Mouse (Mus musculus) neural tube, embryonic 14.5 days (tissue): Measurements from ENCODE around the gene Abcg1. TPM values are rescaled to one million over a fixed set of nuclear protein-coding genes. Genes with fewer than 3 reads are reported as not detected.
A peak's percentile ranks its signal among the peaks of the same experiment; 100 is the strongest.

Experiments
- ATAC-seq: fragments of 200-750 bp; cut with Nextera tagmentation; 2 replicates; pipeline ENCODE4 v1.8.0; 2017; ENCODE audit warnings: low read depth, mild to moderate bottlenecking, moderate TSS enrichment, moderate library complexity
- H3K27ac ChIP-seq: fragments of 300-500 bp; sonication (generic); 2 replicates; pipeline ENCODE4 v1.5.1; 2014; ENCODE audit warnings: low read depth, mild to moderate bottlenecking, control low read depth, low read length, moderate library complexity, mixed read lengths
- H3K27me3 ChIP-seq: fragments of 300-500 bp; sonication (generic); 2 replicates; pipeline ENCODE4 v1.6.1; 2014; ENCODE audit warnings: low read length; ENCODE audit not compliant: control insufficient read depth, insufficient read depth
- H3K36me3 ChIP-seq: fragments of 300-500 bp; sonication (generic); 2 replicates; pipeline ENCODE4 v1.6.1; 2014; ENCODE audit warnings: low read length, mixed read lengths; ENCODE audit not compliant: control insufficient read depth, insufficient read depth
- H3K4me1 ChIP-seq: fragments of 300-500 bp; sonication (generic); 2 replicates; pipeline ENCODE4 v1.6.1; 2014; ENCODE audit warnings: low read length; ENCODE audit not compliant: control insufficient read depth, insufficient read depth
- H3K4me2 ChIP-seq: fragments of 300-500 bp; sonication (generic); 2 replicates; pipeline ENCODE4 v1.6.1; 2014; ENCODE audit warnings: mild to moderate bottlenecking, low read depth, low read length, control low read depth
- H3K4me3 ChIP-seq: fragments of 300-500 bp; sonication (generic); 2 replicates; pipeline ENCODE4 v1.5.1; 2014; ENCODE audit warnings: low read depth, low read length, control low read depth, mixed read lengths
- H3K9ac ChIP-seq: fragments of 300-500 bp; sonication (generic); replicated peaks from 2 replicates; pipeline ENCODE4 v1.6.1; 2014; ENCODE audit warnings: low read depth, mild to moderate bottlenecking, control low read depth, low read length, mixed read lengths
- H3K9me3 ChIP-seq: fragments of 300-500 bp; sonication (generic); 2 replicates; pipeline ENCODE4 v1.6.1; 2016; ENCODE audit warnings: low read length; ENCODE audit not compliant: control insufficient read depth
- WGBS: fragments of 180-500 bp; shearing (Covaris S2); extraction: QIAGEN DNeasy Blood & Tissue Kit; methylation state at CpG from one replicate; pipeline ENCODE4 v1.1.7; 2014; 5-methylcytosine and 5-hydroxymethylcytosine counted together
- polyA plus RNA-seq: library from polyadenylated mRNA; unstranded; fragments of >200 nt; fragmentation: Nextera tagmentation; extraction: Ambion mirVana; gene quantifications from 2 replicates; pipeline ENCODE4 v1.2.1, GENCODE M21; 2014

Abcg1 gene
- polyA plus RNA-seq, 1 experiment from 2014 or later, result 20.5 TPM

DNA sequence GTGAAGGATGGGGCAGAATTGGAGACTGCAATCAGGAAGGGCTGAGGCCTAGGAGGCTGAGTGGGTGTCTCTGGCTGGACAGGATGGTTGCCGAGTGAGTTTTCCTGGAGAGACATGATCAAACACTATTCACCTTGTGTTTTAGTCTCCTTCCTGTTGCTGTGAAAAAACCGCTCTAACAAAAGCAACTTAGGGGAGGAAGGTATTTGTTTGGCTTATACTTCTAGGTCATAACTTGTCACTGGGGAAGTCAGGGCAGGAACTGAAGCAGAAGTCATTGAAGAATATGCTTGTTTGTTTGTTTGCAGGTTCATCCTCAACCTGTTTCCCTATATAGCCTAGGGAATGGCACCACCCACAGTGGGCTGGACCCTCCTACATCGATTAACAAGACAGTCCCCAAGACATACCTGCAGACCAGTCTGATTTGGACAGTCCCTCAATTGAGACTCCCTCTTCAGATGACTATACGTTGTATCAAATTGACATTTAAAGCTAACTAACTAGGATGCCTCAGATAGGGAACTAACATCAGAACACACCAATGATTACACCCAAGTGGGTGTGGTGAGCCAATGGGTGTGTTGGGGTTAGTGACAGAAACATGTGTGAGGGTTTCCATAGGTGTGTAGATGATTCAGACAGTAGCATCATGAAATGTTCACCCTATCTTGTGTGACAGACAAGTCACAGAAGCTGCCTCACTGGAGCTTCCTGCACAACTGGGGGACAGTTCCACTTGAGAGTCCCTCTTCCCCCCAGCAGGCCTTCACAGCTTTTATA is 25.0 kb downstream of the Abcg1 start:
- 91% methylated on average over 4 of the region's 4 CpGs for WGBS
- no peak for ATAC-seq

DNA sequence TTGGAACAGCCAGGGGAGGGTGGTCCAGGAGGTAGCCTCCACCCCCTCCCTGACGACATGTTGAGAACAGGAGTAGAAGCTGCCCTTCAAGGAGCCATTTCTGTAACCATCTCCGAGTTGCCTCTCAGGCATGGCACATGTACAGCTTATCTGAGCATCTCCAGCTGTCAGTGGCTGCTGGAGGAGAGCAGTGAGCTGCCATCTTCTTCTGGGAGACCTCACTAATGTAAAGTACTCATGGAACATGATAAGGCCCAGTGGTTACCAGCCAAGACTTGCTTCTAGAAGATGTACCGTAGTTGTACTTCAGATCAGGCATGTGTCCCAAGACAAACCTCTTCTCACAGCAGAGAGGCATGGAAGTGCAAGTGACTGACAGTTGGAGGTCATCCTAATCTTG is 28.0 kb downstream of the Abcg1 start:
- Histone ChIP-seq H3K4me1 (peaks cover 20% of the 10 kb centered on the region), H3K27me3 (no peaks in the 10 kb centered on the region), H3K36me3 (no peaks in the 10 kb centered on the region), H3K4me3 (no peak overlapping the region), H3K4me2 (no peak overlapping the region), H3K27ac (no peak overlapping the region), H3K9ac (no peak overlapping the region), H3K9me3 (no peaks in the 10 kb centered on the region)
- WGBS, result 80% methylated on average over 3 of the region's 3 CpGs
- ATAC-seq, result no peak

More for the DNA sequence above, 25.0 kb downstream of the Abcg1 start:
- Histone ChIP-seq H3K4me1 (0 out of 2 replicates have a peak, but pooled peaks cover 5% of the 10 kb centered on the region), H3K9ac (no peak overlapping the region), H3K36me3 (no peaks in the 10 kb centered on the region), H3K4me2 (no peak overlapping the region), H3K27ac (no peak overlapping the region), H3K4me3 (no peak overlapping the region), H3K9me3 (no peaks in the 10 kb centered on the region), H3K27me3 (no peaks in the 10 kb centered on the region)

DNA sequence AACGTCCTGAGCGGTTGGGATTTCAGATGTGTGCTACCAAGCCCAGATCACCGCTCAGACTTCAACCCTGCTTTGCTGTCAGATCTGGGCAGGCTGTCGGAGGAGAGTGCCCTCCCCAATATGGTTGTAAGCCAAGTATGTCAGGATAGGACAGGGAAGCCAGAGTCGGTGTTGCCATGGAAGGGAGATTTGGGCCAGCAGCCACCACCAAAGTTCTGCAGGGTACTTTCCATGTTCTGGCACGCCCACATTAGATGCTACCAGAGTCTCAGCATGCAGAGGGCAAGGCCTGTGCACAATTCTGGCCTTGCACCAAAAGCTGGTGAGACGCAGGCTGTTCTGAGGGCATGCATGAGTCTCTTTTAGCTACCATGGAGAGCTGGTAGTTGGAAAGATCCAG is 28.7 kb downstream of the Abcg1 start:
- H3K4me2 ChIP-seq, result no peak overlapping the region
- no peak overlapping the region for H3K4me3 ChIP-seq
- WGBS, result 91% methylated on average over 7 of the region's 7 CpGs
- no peak overlapping the region for H3K9ac ChIP-seq
- H3K36me3 ChIP-seq, result no peaks in the 10 kb centered on the region
- ATAC-seq, result no peak
- no peaks in the 10 kb centered on the region for H3K27me3 ChIP-seq
- H3K4me1 ChIP-seq, result peaks cover 23% of the 10 kb centered on the region
- no peaks in the 10 kb centered on the region for H3K9me3 ChIP-seq
- no peak overlapping the region for H3K27ac ChIP-seq

GRCm38 (mm10) chr17:31088711-31089110 is 31.2 kb downstream of the Abcg1 start:
- Histone ChIP-seq H3K4me2 (no peak overlapping the region), H3K36me3 (no peaks in the 10 kb centered on the region), H3K27ac (no peak overlapping the region), H3K4me1 (peaks cover 26% of the 10 kb centered on the region), H3K9me3 (no peaks in the 10 kb centered on the region), H3K9ac (no peak overlapping the region), H3K4me3 (no peak overlapping the region), H3K27me3 (no peaks in the 10 kb centered on the region)
- WGBS, result 56% methylated on average over 5 of the region's 5 CpGs
- no peak for ATAC-seq

DNA sequence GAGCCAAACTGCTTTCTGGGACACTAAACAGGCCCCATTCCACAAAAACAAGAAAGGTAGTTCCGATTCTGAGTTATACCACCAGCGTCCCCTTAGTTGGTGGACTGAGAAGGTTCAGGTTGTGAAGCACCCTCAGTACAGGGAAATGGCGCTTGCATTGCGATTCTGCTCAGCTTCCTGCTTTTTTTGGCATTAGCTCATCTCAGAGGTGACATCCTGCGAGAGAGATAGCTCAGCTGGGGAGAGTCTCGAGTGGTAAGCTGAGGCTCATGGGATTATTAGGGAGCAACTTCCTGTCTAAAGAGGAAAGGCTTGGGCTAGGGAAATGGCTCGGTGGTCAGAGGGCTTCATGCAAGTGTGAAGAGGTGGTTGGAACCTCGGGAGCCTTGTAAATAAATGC is 32.4 kb downstream of the Abcg1 start:
- no peak overlapping the region for H3K4me3 ChIP-seq
- no peaks in the 10 kb centered on the region for H3K36me3 ChIP-seq
- ATAC-seq, result no peak
- H3K4me1 ChIP-seq, result peaks cover 26% of the 10 kb centered on the region
- no peak overlapping the region for H3K27ac ChIP-seq
- H3K27me3 ChIP-seq, result no peaks in the 10 kb centered on the region
- WGBS, result 76% methylated on average over 8 of the region's 8 CpGs
- H3K9ac ChIP-seq, result no peak overlapping the region
- no peaks in the 10 kb centered on the region for H3K9me3 ChIP-seq
- H3K4me2 ChIP-seq, result no peak overlapping the region

GRCm38 (mm10) chr17:31091023-31091735 is 33.7 kb downstream of the Abcg1 start:
- H3K4me2 ChIP-seq, result no peak overlapping the region
- WGBS, result 46% methylated on average over 13 of the region's 13 CpGs

GRCm38 (mm10) chr17:31094781-31095180 is 37.3 kb downstream of the Abcg1 start:
- no peak overlapping the region for H3K9ac ChIP-seq
- no peak overlapping the region for H3K4me2 ChIP-seq
- H3K9me3 ChIP-seq, result no peaks in the 10 kb centered on the region
- H3K27me3 ChIP-seq, result no peaks in the 10 kb centered on the region
- 40% methylated on average over 5 of the region's 5 CpGs for WGBS
- H3K27ac ChIP-seq, result no peak overlapping the region
- no peaks in the 10 kb centered on the region for H3K36me3 ChIP-seq
- H3K4me1 ChIP-seq, result peaks cover 10% of the 10 kb centered on the region
- H3K4me3 ChIP-seq, result no peak overlapping the region
- no peak for ATAC-seq

More at GRCm38 (mm10) chr17:31091023-31091735, 33.7 kb downstream of the Abcg1 start:
- H3K27ac ChIP-seq, result no peak overlapping the region
- peaks cover 26% of the 10 kb centered on the region for H3K4me1 ChIP-seq
- no peak overlapping the region for H3K9ac ChIP-seq
- H3K27me3 ChIP-seq, result no peaks in the 10 kb centered on the region
- H3K36me3 ChIP-seq, result no peaks in the 10 kb centered on the region
- no peaks in the 10 kb centered on the region for H3K9me3 ChIP-seq
- 0 out of 2 replicates have a peak, but pooled peaks have one; percentile 10 for ATAC-seq
- H3K4me3 ChIP-seq, result no peak overlapping the region

DNA sequence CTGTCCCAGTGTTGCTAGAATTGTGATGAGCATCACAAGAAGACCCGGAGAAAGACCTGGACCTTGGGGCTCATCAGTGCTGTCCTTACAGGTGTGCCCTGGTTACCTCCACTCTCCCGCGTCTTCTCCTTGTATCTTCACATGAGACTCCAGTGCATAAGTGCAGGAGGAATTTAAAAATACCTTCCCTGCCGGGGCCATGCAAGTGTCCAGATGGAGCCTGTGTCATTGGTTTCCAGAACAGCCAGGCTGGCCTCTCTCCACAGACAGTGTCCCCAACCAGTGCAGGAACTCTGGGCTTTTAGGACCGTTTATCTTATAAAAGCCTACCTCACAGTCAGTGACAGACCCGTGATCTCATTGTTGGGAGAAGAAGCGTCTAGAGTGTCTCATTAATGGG is 38.1 kb downstream of the Abcg1 start:
- Histone ChIP-seq H3K9ac (no peak overlapping the region), H3K4me1 (peaks cover 5% of the 10 kb centered on the region), H3K4me2 (no peak overlapping the region), H3K9me3 (no peaks in the 10 kb centered on the region), H3K27me3 (no peaks in the 10 kb centered on the region), H3K4me3 (no peak overlapping the region), H3K36me3 (no peaks in the 10 kb centered on the region), H3K27ac (no peak overlapping the region)
- WGBS, result 83% methylated on average over 7 of the region's 7 CpGs
- no peak for ATAC-seq

DNA sequence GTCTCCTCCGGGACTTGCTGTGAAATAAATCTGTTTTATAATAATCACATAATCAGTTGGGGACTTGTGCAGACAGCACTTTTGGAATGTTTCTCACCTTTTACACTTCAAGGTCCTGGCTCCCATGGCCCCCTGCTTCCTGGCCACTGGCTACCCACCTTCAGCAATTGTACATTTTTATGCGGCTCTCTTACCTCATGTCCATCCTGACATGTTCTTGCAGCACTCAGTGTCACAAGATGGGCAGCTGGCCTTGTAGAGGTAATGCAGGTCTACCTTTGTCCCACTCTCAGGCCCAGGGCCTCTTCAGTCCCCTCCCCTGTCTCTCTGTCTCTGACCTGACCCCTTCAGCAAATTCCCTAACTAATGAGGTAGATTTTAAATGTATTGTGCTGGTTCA is 39.4 kb downstream of the Abcg1 start:
- no peaks in the 10 kb centered on the region for H3K9me3 ChIP-seq
- H3K4me3 ChIP-seq, result no peak overlapping the region
- H3K27ac ChIP-seq, result no peak overlapping the region
- no peak overlapping the region for H3K9ac ChIP-seq
- H3K36me3 ChIP-seq, result no peaks in the 10 kb centered on the region
- ATAC-seq, result no peak
- WGBS, result 97% methylated on average over 2 of the region's 2 CpGs
- H3K4me2 ChIP-seq, result no peak overlapping the region
- H3K27me3 ChIP-seq, result no peaks in the 10 kb centered on the region
- no peaks in the 10 kb centered on the region for H3K4me1 ChIP-seq
